Mouse (Mus musculus) MEL (cell line): ENCODE data around the gene Armc10. TPM values are rescaled to one million over a fixed set of nuclear protein-coding genes. Genes with fewer than 3 reads are reported as not detected.

Experiments used
- polyA plus RNA-seq, 2 experiments: library from polyadenylated mRNA; stranded (reverse) in 1 of 2; unstranded in 1 of 2; fragments of >175 nt in 1 of 2; fragments of >200 nt in 1 of 2; gene quantifications; 2 replicates each; pipeline versions ENCODE4 v1.2.1 to v1.2.4; 2012; ENCODE audit warnings: low replicate concordance in 2 of 2, low read depth in 1 of 2; ENCODE audit not compliant: insufficient read length in 2 of 2, insufficient read depth in 1 of 2, missing spikeins in 1 of 2
- total RNA-seq: library from RNA; depleted of rRNA; stranded (reverse); fragments of 300-350 nt; gene quantifications from 2 replicates; pipeline ENCODE4 v1.2.3, GENCODE M21; 2012; rRNA removed

Armc10 gene
- total and polyA plus RNA-seq, 3 experiments, result 52.2 to 152 (median 60.4) TPM

Other genes starting within 250 kb of the Armc10 start
- gene Ccdc146, start 221.1 kb upstream of the Armc10 start, total RNA-seq, result 0.35 and 0.39 TPM in 2 replicates
- under 1 TPM in 1 of 2 experiments, not detected in 1; 0.45 TPM for gene Ccdc146, start 221.1 kb upstream of the Armc10 start, polyA plus RNA-seq
- 25.7 and 28.3 TPM in 2 replicates for gene Fam185a, start 220.9 kb upstream of the Armc10 start, total RNA-seq
- 10 to 100 TPM in 1 of 2 experiments, not detected in 1; 20.2 TPM for gene Fam185a, start 220.9 kb upstream of the Armc10 start, polyA plus RNA-seq
- gene Lrrc17, start 102.3 kb upstream of the Armc10 start, total RNA-seq, result not detected in 2 replicates
- gene Lrrc17, start 102.3 kb upstream of the Armc10 start, polyA plus RNA-seq, result not detected
- 0.13 and 0.23 TPM in 2 replicates for gene Fbxl13, start 179 bp upstream of the Armc10 start, total RNA-seq
- gene Fbxl13, start 179 bp upstream of the Armc10 start, polyA plus RNA-seq, result under 1 TPM in 1 of 2 experiments, not detected in 1; 0.13 TPM
- gene Napepld, start 55.6 kb downstream of the Armc10 start, total RNA-seq, result 1.5 and 1.9 TPM in 2 replicates
- 1 to 10 TPM in 1 of 2 experiments, not detected in 1; 3.0 TPM for gene Napepld, start 55.6 kb downstream of the Armc10 start, polyA plus RNA-seq
- gene Pmpcb, start 91.3 kb downstream of the Armc10 start, total RNA-seq, result 162 and 169 TPM in 2 replicates
- gene Pmpcb, start 91.3 kb downstream of the Armc10 start, polyA plus RNA-seq, result 100 to 1,000 TPM; 172 to 265 TPM
- 197 and 211 TPM in 2 replicates for gene Dnajc2, start 139.4 kb downstream of the Armc10 start, total RNA-seq
- gene Dnajc2, start 139.4 kb downstream of the Armc10 start, polyA plus RNA-seq, result 100 to 1,000 TPM in 1 of 2 experiments, 10 to 100 TPM in 1; 64.7 to 199 TPM
- gene Psmc2, start 139.5 kb downstream of the Armc10 start, total RNA-seq, result 297 and 330 TPM in 2 replicates
- gene Psmc2, start 139.5 kb downstream of the Armc10 start, polyA plus RNA-seq, result 100 to 1,000 TPM; 316 to 356 TPM
- not detected in 2 replicates for gene Slc26a5, start 219.8 kb downstream of the Armc10 start, total RNA-seq
- not detected for gene Slc26a5, start 219.8 kb downstream of the Armc10 start, polyA plus RNA-seq